Mouse (Mus musculus) lung, adult 2 months (tissue): ENCODE results near the gene Lpar3.

Experiments
- CTCF ChIP-seq: fragments of 200-500 bp; IDR thresholded peaks from 2 replicates; pipeline ENCODE4 v1.5.1; 2011; ENCODE audit warnings: mild to moderate bottlenecking, low read length, control low read depth; ENCODE audit not compliant: insufficient read depth
- POLR2A ChIP-seq: fragments of 200-500 bp; IDR thresholded peaks from 2 replicates; pipeline ENCODE4 v1.6.1; 2011; ENCODE audit warnings: low read depth, mild to moderate bottlenecking, control low read depth, low read length, borderline replicate concordance; ENCODE audit errors: extremely low read depth

- TF ChIP-seq CTCF (no peak), POLR2A (no peak)
Measured at GRCm38 (mm10) chr3:146216561-146216960, 4.2 kb upstream of the Lpar3 start.
